Mouse (Mus musculus) hindbrain, embryonic 14.5 days (tissue): ENCODE data around the gene Rps6kb1. TPM values are rescaled to one million over a fixed set of nuclear protein-coding genes. Genes with fewer than 3 reads are reported as not detected.
A peak's percentile ranks its signal among the peaks of the same experiment; 100 is the strongest.
"Not testable (repeated sequence)": the region's sequence is repeated elsewhere in the genome, so short reads cannot be mapped to it uniquely, and the experiment has no call there.

Experiments used
- ATAC-seq: fragments of 200-750 bp; cut with Nextera tagmentation; 2 replicates; pipeline ENCODE4 v1.8.0; 2017; ENCODE audit warnings: moderate number of reproducible peaks, mild to moderate bottlenecking, moderate TSS enrichment, moderate library complexity; ENCODE audit not compliant: low FRiP score
- DNase-seq: peaks from one replicate; pipeline ENCODE4 v3.0.0-alpha.2; 2015; ENCODE audit warnings: low spot score
- H3K27ac ChIP-seq: fragments of 300-500 bp; sonication (generic); 2 replicates; pipeline ENCODE4 v1.5.1; 2014; ENCODE audit warnings: mild to moderate bottlenecking, moderate library complexity
- H3K27me3 ChIP-seq: fragments of 300-500 bp; sonication (generic); 2 replicates; pipeline ENCODE4 v1.6.1; 2014; ENCODE audit warnings: mild to moderate bottlenecking, low read length, mixed read lengths; ENCODE audit not compliant: control insufficient read depth, insufficient read depth
- H3K36me3 ChIP-seq: fragments of 300-500 bp; sonication (generic); replicated peaks from 2 replicates; pipeline ENCODE4 v1.6.1; 2014; ENCODE audit not compliant: control insufficient read depth, insufficient read depth
- H3K4me1 ChIP-seq: fragments of 300-500 bp; sonication (generic); replicated peaks from 2 replicates; pipeline ENCODE4 v1.6.1; 2014; ENCODE audit warnings: antibody characterized with exemption, low read length, mixed read lengths; ENCODE audit not compliant: control insufficient read depth, insufficient read depth
- H3K4me2 ChIP-seq: fragments of 300-500 bp; sonication (generic); replicated peaks from 2 replicates; pipeline ENCODE4 v1.6.1; 2014; ENCODE audit warnings: mild to moderate bottlenecking, moderate library complexity
- H3K4me3 ChIP-seq: fragments of 300-500 bp; sonication (generic); replicated peaks from 2 replicates; pipeline ENCODE4 v1.5.1; 2014; ENCODE audit warnings: mild to moderate bottlenecking, low read length
- H3K9ac ChIP-seq: fragments of 300-500 bp; sonication (generic); 2 replicates; pipeline ENCODE4 v1.6.1; 2014
- H3K9me3 ChIP-seq: fragments of 300-500 bp; sonication (generic); 2 replicates; pipeline ENCODE4 v1.6.1; 2016; ENCODE audit warnings: low read length; ENCODE audit not compliant: control insufficient read depth
- WGBS: fragments of 180-500 bp; shearing (Covaris S2); extraction: QIAGEN DNeasy Blood & Tissue Kit; methylation state at CpG from one replicate; pipeline ENCODE4 v1.1.7; 2014; 5-methylcytosine and 5-hydroxymethylcytosine counted together
- polyA plus RNA-seq: library from polyadenylated mRNA; unstranded; fragments of >200 nt; fragmentation: Nextera tagmentation; extraction: Ambion mirVana; gene quantifications from 2 replicates; pipeline ENCODE4 v1.2.1, GENCODE M21; 2014

Rps6kb1 gene
- polyA plus RNA-seq, 1 experiment from 2014 or later, result 45.1 TPM

- H3K27me3 ChIP-seq, result no peaks in the 10 kb centered on the region
- no peaks in the 10 kb centered on the region for H3K9me3 ChIP-seq
- no peak overlapping the region for H3K4me3 ChIP-seq
- peaks cover 5% of the 10 kb centered on the region for H3K4me1 ChIP-seq
- no peak for DNase-seq
- ATAC-seq, result no peak
- H3K4me2 ChIP-seq, result no peak overlapping the region
- WGBS, result 98% methylated on average over 1 of the region's 1 CpGs
- no peak overlapping the region for H3K9ac ChIP-seq
- no peak overlapping the region for H3K27ac ChIP-seq
- peaks cover 46% of the 10 kb centered on the region for H3K36me3 ChIP-seq
Measured at GRCm38 (mm10) chr11:86490782-86491181, 53.8 kb downstream of the Rps6kb1 start.

DNA sequence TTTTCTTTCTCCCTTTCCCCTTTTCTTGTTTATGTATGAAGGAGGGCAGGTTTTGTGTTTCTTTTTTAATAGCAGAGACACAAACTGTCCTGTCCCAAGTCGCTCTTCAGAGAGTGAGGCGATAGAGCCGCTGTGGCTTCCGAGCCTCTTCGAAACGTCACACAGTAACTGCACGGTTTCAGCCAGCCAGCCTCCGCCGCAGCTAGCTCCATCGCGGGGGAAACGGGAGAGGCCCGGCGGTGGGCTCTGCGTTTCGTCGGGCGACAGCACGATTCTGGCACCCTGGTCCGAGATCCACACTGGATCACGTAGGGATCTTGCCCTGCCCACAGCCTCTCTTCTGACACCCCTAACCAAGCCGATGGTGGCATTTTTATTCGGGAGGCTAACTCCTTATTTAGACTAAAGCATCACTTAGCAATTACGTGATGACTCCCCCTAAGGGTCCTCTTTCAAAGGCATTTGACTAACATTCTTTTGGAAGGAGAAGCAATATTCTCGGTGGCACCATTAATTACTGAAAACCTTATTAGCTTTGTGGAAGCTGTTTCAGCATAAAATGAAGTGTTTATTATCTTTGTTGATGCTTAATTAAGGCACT, 59.6 kb downstream of the Rps6kb1 start:
- H3K27me3 ChIP-seq, result no peaks in the 10 kb centered on the region
- peak overlapping the region; percentile 63 for H3K4me3 ChIP-seq
- ATAC-seq (peak; percentile 61), DNase-seq (peak; percentile 58)
- H3K4me1 ChIP-seq, result peaks cover 9% of the 10 kb centered on the region
- WGBS, result under 1% methylated on average over 25 of the region's 25 CpGs
- no peaks in the 10 kb centered on the region for H3K9me3 ChIP-seq
- H3K36me3 ChIP-seq, result peaks cover 11% of the 10 kb centered on the region
- peak overlapping the region; percentile 81 for H3K27ac ChIP-seq
- H3K4me2 ChIP-seq, result peak overlapping the region; percentile 72
- peak overlapping the region; percentile 73 for H3K9ac ChIP-seq

GRCm38 (mm10) chr11:86484101-86484868, 60.3 kb downstream of the Rps6kb1 start, which contains the start of gene Rnft1:
Gene Rnft1, plus strand, starts transcription at chr11:86484657.
- H3K4me1 ChIP-seq, result peaks cover 9% of the 10 kb centered on the region
- no peaks in the 10 kb centered on the region for H3K27me3 ChIP-seq
- peak within 1 kb of the TSS; percentile 81 for H3K27ac ChIP-seq
- no peaks in the 10 kb centered on the region for H3K9me3 ChIP-seq
- 0 out of 2 replicates have a peak, but pooled peaks cover 3% of the 10 kb centered on the region for H3K36me3 ChIP-seq
- peak within 1 kb of the TSS; percentile 63 for H3K4me3 ChIP-seq
- peak within 1 kb of the TSS; percentile 72 for H3K4me2 ChIP-seq
- DNase-seq (peak; percentile 94), ATAC-seq (peak; percentile 98)
- under 1% methylated on average over 61 of the region's 68 CpGs for WGBS
- peak within 1 kb of the TSS; percentile 73 for H3K9ac ChIP-seq

- Histone ChIP-seq H3K9ac (no peak overlapping the region), H3K4me1 (0 out of 2 replicates have a peak, but pooled peaks cover 8% of the 10 kb centered on the region), H3K4me2 (peak overlapping the region; percentile 42; the same call in 1 of the 2 replicates), H3K27me3 (no peaks in the 10 kb centered on the region), H3K27ac (no peak overlapping the region; the same call in 1 of the 2 replicates), H3K4me3 (no peak overlapping the region), H3K36me3 (no peaks in the 10 kb centered on the region), H3K9me3 (no peaks in the 10 kb centered on the region)
- 61% methylated on average over 3 of the region's 3 CpGs for WGBS
- no peak for DNase-seq
- no peak for ATAC-seq
Measured at GRCm38 (mm10) chr11:86473576-86473975, 71.0 kb downstream of the Rps6kb1 start.

DNA sequence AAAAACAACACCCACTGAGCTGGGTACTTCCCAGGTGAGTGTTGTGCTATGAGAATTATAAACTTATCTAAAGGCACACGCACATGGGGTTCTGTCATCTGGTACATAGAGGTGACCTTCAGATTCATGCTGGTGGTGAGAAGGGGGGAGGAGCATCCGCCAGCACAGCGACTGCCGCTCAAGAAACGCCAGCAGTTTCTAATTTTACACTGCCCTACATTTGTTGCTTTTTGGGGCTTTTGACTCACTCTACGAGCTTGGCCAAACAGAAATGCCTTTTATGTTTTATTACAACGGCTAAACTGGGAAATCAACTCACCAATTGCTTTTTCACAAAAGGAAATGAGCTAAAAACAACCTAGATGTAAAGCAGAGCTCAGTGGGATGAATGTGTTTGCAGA, 71.8 kb downstream of the Rps6kb1 start:
- Histone ChIP-seq H3K9ac (peak overlapping the region; percentile 9; the same call in 1 of the 2 replicates), H3K27ac (peak overlapping the region; percentile 76), H3K27me3 (no peaks in the 10 kb centered on the region), H3K4me2 (peak overlapping the region; percentile 42), H3K4me1 (0 out of 2 replicates have a peak, but pooled peaks cover 8% of the 10 kb centered on the region), H3K4me3 (no peak overlapping the region), H3K36me3 (no peaks in the 10 kb centered on the region), H3K9me3 (no peaks in the 10 kb centered on the region)
- DNase-seq (peak; percentile 38), ATAC-seq (no peak)
- 36% methylated on average over 7 of the region's 7 CpGs for WGBS

DNA sequence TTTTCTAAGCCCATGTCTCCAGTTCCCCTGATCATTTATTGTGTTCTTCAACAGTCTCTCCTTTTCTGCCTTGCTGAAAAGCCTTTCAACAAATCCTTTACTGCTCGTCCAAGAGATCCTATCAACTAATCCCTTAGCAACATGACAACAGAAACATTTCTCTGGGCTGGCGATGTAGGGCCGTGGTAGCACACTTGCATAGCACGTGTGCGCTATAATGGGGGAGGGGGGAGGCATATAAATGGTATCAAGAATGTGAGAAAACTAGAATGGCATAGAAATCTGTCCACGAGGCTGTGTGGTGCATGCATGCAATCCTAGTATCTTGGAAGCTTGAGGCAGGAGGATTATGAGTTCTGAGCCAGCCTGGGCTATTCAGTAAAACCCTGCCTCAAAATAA, 72.8 kb downstream of the Rps6kb1 start:
- WGBS, result 54% methylated on average over 6 of the region's 6 CpGs
- Histone ChIP-seq H3K27me3 (no peaks in the 10 kb centered on the region), H3K27ac (no peak overlapping the region), H3K9ac (no peak overlapping the region), H3K4me3 (no peak overlapping the region), H3K9me3 (no peaks in the 10 kb centered on the region), H3K4me2 (no peak overlapping the region), H3K4me1 (0 out of 2 replicates have a peak, but pooled peaks cover 8% of the 10 kb centered on the region), H3K36me3 (no peaks in the 10 kb centered on the region)
- no peak for ATAC-seq
- no peak for DNase-seq

DNA sequence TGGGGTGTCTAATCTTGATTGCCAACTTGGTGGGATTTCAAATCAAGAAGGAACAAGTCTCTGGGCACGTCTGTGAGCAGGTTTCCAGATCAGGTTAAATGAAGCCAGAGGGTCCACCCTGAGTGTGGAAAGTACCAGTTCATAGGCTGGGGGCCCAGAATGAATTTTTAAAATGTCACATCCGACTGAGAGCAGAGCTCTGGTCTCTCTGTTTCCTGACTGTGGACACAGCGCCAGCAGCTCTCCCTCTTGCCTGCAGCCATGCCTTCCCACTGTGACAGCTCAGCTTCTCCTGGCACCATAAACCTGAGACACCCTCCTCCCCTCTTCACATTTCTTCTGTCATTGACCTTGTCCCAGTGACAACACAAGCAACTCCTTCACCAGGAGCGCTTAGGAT, 75.6 kb downstream of the Rps6kb1 start:
- DNase-seq, result no peak
- no peak overlapping the region for H3K9ac ChIP-seq
- no peak overlapping the region for H3K4me2 ChIP-seq
- no peak overlapping the region for H3K4me3 ChIP-seq
- H3K4me1 ChIP-seq, result 0 out of 2 replicates have a peak, but pooled peaks cover 8% of the 10 kb centered on the region
- H3K36me3 ChIP-seq, result no peaks in the 10 kb centered on the region
- H3K27me3 ChIP-seq, result no peaks in the 10 kb centered on the region
- no peak overlapping the region for H3K27ac ChIP-seq
- no peaks in the 10 kb centered on the region for H3K9me3 ChIP-seq
- no peak for ATAC-seq
- 70% methylated on average over 4 of the region's 4 CpGs for WGBS

GRCm38 (mm10) chr11:86468345-86468744, 76.3 kb downstream of the Rps6kb1 start:
- ATAC-seq (no peak), DNase-seq (no peak)
- no peaks in the 10 kb centered on the region for H3K27me3 ChIP-seq
- H3K27ac ChIP-seq, result no peak overlapping the region
- H3K4me3 ChIP-seq, result no peak overlapping the region
- H3K4me2 ChIP-seq, result no peak overlapping the region
- no peaks in the 10 kb centered on the region for H3K9me3 ChIP-seq
- no peak overlapping the region for H3K9ac ChIP-seq
- H3K36me3 ChIP-seq, result no peaks in the 10 kb centered on the region
- H3K4me1 ChIP-seq, result 0 out of 2 replicates have a peak, but pooled peaks cover 8% of the 10 kb centered on the region
- 82% methylated on average over 8 of the region's 8 CpGs for WGBS

DNA sequence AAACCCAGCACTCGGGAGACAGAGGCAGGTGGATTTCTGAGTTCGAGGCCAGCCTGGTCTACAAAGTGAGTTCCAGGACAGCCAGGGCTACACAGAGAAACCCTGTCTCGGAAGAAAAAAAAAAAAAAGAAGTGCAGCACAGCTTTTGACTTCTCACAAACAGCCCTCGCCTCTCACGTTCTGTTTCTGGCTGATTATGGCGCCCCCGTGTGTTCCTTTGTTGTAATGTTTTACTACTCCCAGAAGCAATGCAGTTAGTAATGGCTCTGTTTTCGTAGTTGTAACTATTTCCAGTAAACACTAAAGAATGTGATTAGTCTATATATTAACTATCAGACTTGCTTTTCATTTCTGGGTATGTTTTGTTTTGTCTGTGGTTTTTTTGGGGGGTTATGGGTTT, 80.3 kb downstream of the Rps6kb1 start:
- peak; percentile 85 for DNase-seq
- H3K9ac ChIP-seq, H3K4me3 ChIP-seq, H3K27ac ChIP-seq, H3K36me3 ChIP-seq, ATAC-seq, H3K4me1 ChIP-seq, H3K4me2 ChIP-seq, H3K9me3 ChIP-seq, H3K27me3 ChIP-seq: not testable (repeated sequence)
- 17% methylated on average over 8 of the region's 8 CpGs for WGBS
